Mouse (Mus musculus) CD8-positive naive resting alpha-beta T cell, adult 2 months (primary cell): ENCODE data around the gene Smim23.
A peak's percentile ranks its signal among the peaks of the same experiment; 100 is the strongest.

ENCODE experiments used
- DNase-seq, 2 experiments: peaks; one replicate each; pipeline ENCODE4 v3.0.0; 2022; ENCODE audit warnings: low read depth in 2 of 2, low spot score in 2 of 2

The Smim23 gene

GRCm38 (mm10) chr11:32824505-32824904 lies at the start of gene Smim23:
Gene Smim23, minus strand, starts transcription at chr11:32824605.
- no peak for DNase-seq

- DNase-seq: no peak
These were observed 44.4 kb upstream of the Smim23 start for GRCm38 (mm10) chr11:32868619-32869383.

- no peak for DNase-seq
These were observed 40.2 kb upstream of the Smim23 start for GRCm38 (mm10) chr11:32864615-32865014.

- DNase-seq: no peak
These were observed 33.0 kb upstream of the Smim23 start for GRCm38 (mm10) chr11:32857418-32857879.

GRCm38 (mm10) chr11:32846682-32847222 lies 22.3 kb upstream of the Smim23 start:
- DNase-seq: no peak

GRCm38 (mm10) chr11:32841169-32841568 lies 16.8 kb upstream of the Smim23 start:
- DNase-seq: no peak

GRCm38 (mm10) chr11:32840256-32840655 lies 15.9 kb upstream of the Smim23 start:
- no peak for DNase-seq

GRCm38 (mm10) chr11:32835022-32835421 lies 10.6 kb upstream of the Smim23 start:
- DNase-seq: no peak

- DNase-seq: no peak
These were observed 10.0 kb upstream of the Smim23 start for GRCm38 (mm10) chr11:32834367-32834918.

- no peak for DNase-seq
These were observed 6.8 kb downstream of the Smim23 start for GRCm38 (mm10) chr11:32817566-32817965.

GRCm38 (mm10) chr11:32814286-32814685 lies 10.1 kb downstream of the Smim23 start:
- DNase-seq: no peak

- no peak for DNase-seq
These were observed 15.3 kb downstream of the Smim23 start for GRCm38 (mm10) chr11:32809091-32809490.

- peak in 1 of 2 experiments; percentile 10 for DNase-seq
These were observed 18.4 kb downstream of the Smim23 start for GRCm38 (mm10) chr11:32805958-32806357.

- DNase-seq: no peak
These were observed 20.7 kb downstream of the Smim23 start for GRCm38 (mm10) chr11:32803658-32804057.

- no peak for DNase-seq
These were observed 22.7 kb downstream of the Smim23 start for GRCm38 (mm10) chr11:32801715-32802114.

- DNase-seq: no peak
These were observed 23.5 kb downstream of the Smim23 start for GRCm38 (mm10) chr11:32800929-32801375.

GRCm38 (mm10) chr11:32798445-32798844 lies 26.0 kb downstream of the Smim23 start:
- DNase-seq: no peak

- no peak for DNase-seq
These were observed 29.5 kb downstream of the Smim23 start for GRCm38 (mm10) chr11:32794759-32795445.

GRCm38 (mm10) chr11:32786201-32786600 lies 38.2 kb downstream of the Smim23 start:
- DNase-seq: no peak

GRCm38 (mm10) chr11:32785591-32786147 lies 38.7 kb downstream of the Smim23 start:
- no peak for DNase-seq

GRCm38 (mm10) chr11:32782724-32783123 lies 41.7 kb downstream of the Smim23 start:
- no peak for DNase-seq
